Mouse (Mus musculus): ENCODE measurements around the gene Gpd1. TPM values are rescaled to one million over a fixed set of nuclear protein-coding genes. Genes with fewer than 3 reads are reported as not detected.

Gene Gpd1
- polyA plus RNA-seq, 1 experiment from 2014 or later: 0.62 TPM

GRCm38 (mm10) chr15:99704041-99704681 lies 13.2 kb upstream of the Gpd1 start:
- 31% methylated on average over 23 of the region's 23 CpGs for WGBS
- Histone ChIP-seq H3K27ac (replicated peaks) (peak overlapping the region; percentile 100), H3K36me3 (peaks cover 58% of the 10 kb centered on the region), H3K9me3 (replicated peaks) (no peaks in the 10 kb centered on the region), H3K4me3 (peak overlapping the region; percentile 93), H3K27me3 (ENCODE audit: low read depth, poor library complexity, severe bottlenecking) (no peaks in the 10 kb centered on the region; the same call in 1 of the 2 replicates), H3K4me1 (peaks cover 47% of the 10 kb centered on the region)
- DNase-seq (ENCODE audit: low spot score): peak; percentile 26

GRCm38 (mm10) chr15:99704881-99705280 lies 12.4 kb upstream of the Gpd1 start:
- Histone ChIP-seq H3K4me3 (peak overlapping the region; percentile 93), H3K36me3 (peaks cover 65% of the 10 kb centered on the region), H3K27me3 (ENCODE audit: low read depth, poor library complexity, severe bottlenecking) (no peaks in the 10 kb centered on the region; the same call in 1 of the 2 replicates), H3K9me3 (replicated peaks) (no peaks in the 10 kb centered on the region), H3K27ac (replicated peaks) (peak overlapping the region; percentile 100), H3K4me1 (peaks cover 47% of the 10 kb centered on the region)
- DNase-seq (ENCODE audit: low spot score): peak; percentile 50
- WGBS: 34% methylated on average over 7 of the region's 7 CpGs

GRCm38 (mm10) chr15:99705440-99706048 lies 11.8 kb upstream of the Gpd1 start, which contains the start of gene Gm17349:
TSS of gene Gm17349 (minus strand) at chr15:99705490.
- Histone ChIP-seq H3K4me1 (peaks cover 41% of the 10 kb centered on the region), H3K36me3 (peaks cover 72% of the 10 kb centered on the region), H3K4me3 (peak within 1 kb of the TSS; percentile 93), H3K27me3 (ENCODE audit: low read depth, poor library complexity, severe bottlenecking) (no peaks in the 10 kb centered on the region), H3K27ac (replicated peaks) (peak within 1 kb of the TSS; percentile 100), H3K9me3 (replicated peaks) (no peaks in the 10 kb centered on the region)
- WGBS: 62% methylated on average over 11 of the region's 11 CpGs
- DNase-seq (ENCODE audit: low spot score): peak; percentile 56

GRCm38 (mm10) chr15:99708176-99708575 lies 9.1 kb upstream of the Gpd1 start:
- Histone ChIP-seq H3K27me3 (ENCODE audit: low read depth, poor library complexity, severe bottlenecking) (no peaks in the 10 kb centered on the region), H3K27ac (replicated peaks) (no peak overlapping the region), H3K4me1 (peaks cover 28% of the 10 kb centered on the region), H3K4me3 (no peak overlapping the region), H3K36me3 (peaks cover 96% of the 10 kb centered on the region), H3K9me3 (replicated peaks) (no peaks in the 10 kb centered on the region)
- no peak for DNase-seq (ENCODE audit: low spot score)
- 96% methylated on average over 13 of the region's 13 CpGs for WGBS

- Histone ChIP-seq H3K27me3 (ENCODE audit: low read depth, poor library complexity, severe bottlenecking) (no peaks in the 10 kb centered on the region), H3K27ac (replicated peaks) (no peak overlapping the region), H3K9me3 (replicated peaks) (no peaks in the 10 kb centered on the region), H3K4me1 (peaks cover 16% of the 10 kb centered on the region), H3K4me3 (no peak overlapping the region), H3K36me3 (peaks cover 98% of the 10 kb centered on the region)
- WGBS: 94% methylated on average over 10 of the region's 10 CpGs
- no peak for DNase-seq (ENCODE audit: low spot score)
Measured at GRCm38 (mm10) chr15:99710221-99711190, 6.8 kb upstream of the Gpd1 start.

GRCm38 (mm10) chr15:99711491-99711890 lies 5.8 kb upstream of the Gpd1 start:
- no peaks in the 10 kb centered on the region for H3K27me3 ChIP-seq (ENCODE audit: low read depth, poor library complexity, severe bottlenecking)
- H3K27ac ChIP-seq (replicated peaks): no peak overlapping the region
- H3K9me3 ChIP-seq (replicated peaks): no peaks in the 10 kb centered on the region
- H3K36me3 ChIP-seq: peaks cover 99% of the 10 kb centered on the region
- H3K4me3 ChIP-seq: no peak overlapping the region
- DNase-seq (ENCODE audit: low spot score): no peak
- WGBS: 80% methylated on average over 3 of the region's 3 CpGs
- peaks cover 23% of the 10 kb centered on the region for H3K4me1 ChIP-seq

GRCm38 (mm10) chr15:99712666-99713559 lies 4.4 kb upstream of the Gpd1 start:
- WGBS: 73% methylated on average over 13 of the region's 13 CpGs
- Histone ChIP-seq H3K9me3 (replicated peaks) (no peaks in the 10 kb centered on the region), H3K27ac (replicated peaks) (no peak overlapping the region), H3K4me3 (no peak overlapping the region), H3K36me3 (peaks cover 94% of the 10 kb centered on the region), H3K27me3 (ENCODE audit: low read depth, poor library complexity, severe bottlenecking) (no peaks in the 10 kb centered on the region), H3K4me1 (peaks cover 31% of the 10 kb centered on the region)
- DNase-seq (ENCODE audit: low spot score): no peak

- Histone ChIP-seq H3K4me1 (peaks cover 38% of the 10 kb centered on the region), H3K36me3 (peaks cover 94% of the 10 kb centered on the region), H3K27me3 (ENCODE audit: low read depth, poor library complexity, severe bottlenecking) (no peaks in the 10 kb centered on the region), H3K27ac (replicated peaks) (no peak overlapping the region), H3K9me3 (replicated peaks) (no peaks in the 10 kb centered on the region), H3K4me3 (no peak overlapping the region)
- DNase-seq (ENCODE audit: low spot score): no peak
- WGBS: 90% methylated on average over 3 of the region's 3 CpGs
Measured at GRCm38 (mm10) chr15:99713569-99713968, 3.7 kb upstream of the Gpd1 start.

GRCm38 (mm10) chr15:99714206-99714605 lies 3.1 kb upstream of the Gpd1 start:
- no peak for DNase-seq (ENCODE audit: low spot score)
- Histone ChIP-seq H3K36me3 (peaks cover 94% of the 10 kb centered on the region), H3K4me3 (no peak overlapping the region), H3K9me3 (replicated peaks) (no peaks in the 10 kb centered on the region), H3K4me1 (peaks cover 40% of the 10 kb centered on the region), H3K27ac (replicated peaks) (no peak overlapping the region), H3K27me3 (ENCODE audit: low read depth, poor library complexity, severe bottlenecking) (no peaks in the 10 kb centered on the region)
- 79% methylated on average over 4 of the region's 4 CpGs for WGBS

- H3K36me3 ChIP-seq: peaks cover 94% of the 10 kb centered on the region
- H3K27ac ChIP-seq (replicated peaks): no peak overlapping the region
- no peaks in the 10 kb centered on the region for H3K27me3 ChIP-seq (ENCODE audit: low read depth, poor library complexity, severe bottlenecking)
- peaks cover 40% of the 10 kb centered on the region for H3K4me1 ChIP-seq
- WGBS: 54% methylated on average over 7 of the region's 7 CpGs
- peak; percentile 80 for DNase-seq (ENCODE audit: low spot score)
- H3K9me3 ChIP-seq (replicated peaks): no peaks in the 10 kb centered on the region
- no peak overlapping the region for H3K4me3 ChIP-seq
Measured at GRCm38 (mm10) chr15:99714858-99715257, 2.5 kb upstream of the Gpd1 start.

GRCm38 (mm10) chr15:99715361-99715865 lies 1.9 kb upstream of the Gpd1 start:
- Histone ChIP-seq H3K27me3 (ENCODE audit: low read depth, poor library complexity, severe bottlenecking) (no peaks in the 10 kb centered on the region), H3K27ac (replicated peaks) (peak overlapping the region; percentile 28; the same call in 1 of the 2 replicates), H3K4me3 (no peak overlapping the region), H3K9me3 (replicated peaks) (no peaks in the 10 kb centered on the region), H3K36me3 (peaks cover 94% of the 10 kb centered on the region), H3K4me1 (peaks cover 46% of the 10 kb centered on the region)
- WGBS: 93% methylated on average over 13 of the region's 13 CpGs
- DNase-seq (ENCODE audit: low spot score): no peak
